Mouse (Mus musculus) limb, embryonic 14.5 days (tissue): Measurements from ENCODE around the gene Terf2ip. TPM values are rescaled to one million over a fixed set of nuclear protein-coding genes. Genes with fewer than 3 reads are reported as not detected.
A peak's percentile ranks its signal among the peaks of the same experiment; 100 is the strongest.

Experiments
- ATAC-seq: fragments of 200-750 bp; cut with Nextera tagmentation; 2 replicates; pipeline ENCODE4 v1.8.0; 2017; ENCODE audit warnings: low read depth, moderate number of reproducible peaks, moderate TSS enrichment; ENCODE audit not compliant: low FRiP score
- DNase-seq: peaks from one replicate; pipeline ENCODE4 v3.0.0-alpha.2; 2015; ENCODE audit warnings: low spot score
- H3K27ac ChIP-seq: fragments of 300-500 bp; sonication (generic); replicated peaks from 2 replicates; pipeline ENCODE4 v1.5.1; 2014; ENCODE audit warnings: low read depth, mild to moderate bottlenecking, low read length, moderate library complexity, mixed read lengths
- H3K27me3 ChIP-seq: fragments of 300-500 bp; sonication (generic); 2 replicates; pipeline ENCODE4 v1.6.1; 2014; ENCODE audit warnings: low read length, mixed read lengths; ENCODE audit not compliant: control insufficient read depth, insufficient read depth
- H3K36me3 ChIP-seq: fragments of 300-500 bp; sonication (generic); 2 replicates; pipeline ENCODE4 v1.6.1; 2014; ENCODE audit warnings: mild to moderate bottlenecking, low read length, moderate library complexity, mixed read lengths; ENCODE audit not compliant: control insufficient read depth, insufficient read depth
- H3K4me1 ChIP-seq: fragments of 300-500 bp; sonication (generic); 2 replicates; pipeline ENCODE4 v1.6.1; 2014; ENCODE audit warnings: antibody characterized with exemption, low read length, mixed read lengths; ENCODE audit not compliant: control insufficient read depth, insufficient read depth
- H3K4me2 ChIP-seq: fragments of 300-500 bp; sonication (generic); replicated peaks from 2 replicates; pipeline ENCODE4 v1.6.1; 2014; ENCODE audit warnings: low read depth, mild to moderate bottlenecking, low read length, moderate library complexity; ENCODE audit not compliant: severe bottlenecking
- H3K4me3 ChIP-seq: fragments of 300-500 bp; sonication (generic); replicated peaks from 2 replicates; pipeline ENCODE4 v1.5.1; 2014; ENCODE audit warnings: low read length
- H3K9ac ChIP-seq: fragments of 300-500 bp; sonication (generic); 2 replicates; pipeline ENCODE4 v1.6.1; 2014; ENCODE audit warnings: mild to moderate bottlenecking, low read depth, low read length, moderate library complexity; ENCODE audit not compliant: severe bottlenecking
- H3K9me3 ChIP-seq: fragments of 300-500 bp; sonication (generic); 2 replicates; pipeline ENCODE4 v1.6.1; 2016; ENCODE audit warnings: low read length; ENCODE audit not compliant: control insufficient read depth
- POLR2A ChIP-seq: fragments of 200-500 bp; IDR thresholded peaks from 2 replicates; pipeline ENCODE4 v1.8.0; 2012; ENCODE audit warnings: inconsistent platforms, mild to moderate bottlenecking, moderate library complexity, borderline replicate concordance; ENCODE audit not compliant: insufficient read depth, insufficient read length; ENCODE audit errors: extremely low read depth
- WGBS: fragments of 180-500 bp; shearing (Covaris S2); extraction: QIAGEN DNeasy Blood & Tissue Kit; methylation state at CpG from one replicate; pipeline ENCODE4 v1.1.7; 2014; 5-methylcytosine and 5-hydroxymethylcytosine counted together
- polyA plus RNA-seq, 2 experiments: library from polyadenylated mRNA; depleted of rRNA in 1 of 2; stranded (reverse) in 1 of 2; unstranded in 1 of 2; fragments of >200 nt; fragmentation: Nextera tagmentation in 1 of 2; extraction: Ambion mirVana in 1 of 2; gene quantifications; 2 replicates each; pipeline versions ENCODE4 v1.2.1 to v1.2.3; 2012 to 2014

Terf2ip gene
- polyA plus RNA-seq, 2 experiments = 16.5 to 17.5 TPM

- H3K4me1 ChIP-seq = peaks cover 11% of the 10 kb centered on the region
- H3K27ac ChIP-seq = no peak overlapping the region
- no peak overlapping the region for H3K9ac ChIP-seq
- DNase-seq = no peak
- H3K27me3 ChIP-seq = no peaks in the 10 kb centered on the region
- ATAC-seq = no peak
- H3K4me2 ChIP-seq = no peak overlapping the region
- 92% methylated on average over 2 of the region's 2 CpGs for WGBS
- TF ChIP-seq POLR2A = no peak
- no peak overlapping the region for H3K4me3 ChIP-seq
- H3K36me3 ChIP-seq = peaks cover 45% of the 10 kb centered on the region
- H3K9me3 ChIP-seq = no peaks in the 10 kb centered on the region
These were observed 3.5 kb upstream of the Terf2ip start for GRCm38 (mm10) chr8:112007669-112008068.

GRCm38 (mm10) chr8:112009558-112009957 is 1.6 kb upstream of the Terf2ip start:
- Histone ChIP-seq H3K4me1 (peaks cover 18% of the 10 kb centered on the region), H3K9me3 (no peaks in the 10 kb centered on the region), H3K9ac (no peak overlapping the region), H3K4me2 (no peak overlapping the region), H3K27me3 (no peaks in the 10 kb centered on the region), H3K4me3 (no peak overlapping the region; the same call in 1 of the 2 replicates), H3K27ac (no peak overlapping the region), H3K36me3 (peaks cover 27% of the 10 kb centered on the region)
- no peak for TF ChIP-seq POLR2A
- DNase-seq (no peak), ATAC-seq (no peak)
- 92% methylated on average over 7 of the region's 7 CpGs for WGBS

- peak overlapping the region; percentile 59 for H3K27ac ChIP-seq
- peak overlapping the region; percentile 76 for H3K9ac ChIP-seq
- peaks cover 18% of the 10 kb centered on the region for H3K4me1 ChIP-seq
- DNase-seq (peak; percentile 15), ATAC-seq (peak; percentile 31)
- peak overlapping the region; percentile 80 for H3K4me3 ChIP-seq
- peaks cover 16% of the 10 kb centered on the region for H3K36me3 ChIP-seq
- H3K4me2 ChIP-seq = peak overlapping the region; percentile 75
- no peaks in the 10 kb centered on the region for H3K27me3 ChIP-seq
- WGBS = under 1% methylated on average over 40 of the region's 40 CpGs
- no peak for TF ChIP-seq POLR2A
- no peaks in the 10 kb centered on the region for H3K9me3 ChIP-seq
These were observed 631 bp downstream of the Terf2ip start for GRCm38 (mm10) chr8:112011816-112012242.

GRCm38 (mm10) chr8:112014936-112015335 is 3.7 kb downstream of the Terf2ip start, which contains the start of gene Gm6793:
TSS of gene Gm6793 (minus strand) at chr8:112015036.
- Histone ChIP-seq H3K4me1 (peaks cover 18% of the 10 kb centered on the region), H3K9me3 (no peaks in the 10 kb centered on the region), H3K27ac (no peak within 1 kb of the TSS), H3K4me3 (no peak within 1 kb of the TSS), H3K36me3 (peaks cover 37% of the 10 kb centered on the region), H3K9ac (no peak within 1 kb of the TSS), H3K4me2 (no peak within 1 kb of the TSS), H3K27me3 (no peaks in the 10 kb centered on the region)
- ATAC-seq (no peak), DNase-seq (no peak)
- WGBS = 96% methylated on average over 11 of the region's 11 CpGs
- no peak for TF ChIP-seq POLR2A

GRCm38 (mm10) chr8:112029455-112029854 is 18.3 kb downstream of the Terf2ip start:
- Histone ChIP-seq H3K36me3 (no peaks in the 10 kb centered on the region), H3K27me3 (no peaks in the 10 kb centered on the region), H3K4me2 (no peak overlapping the region), H3K27ac (no peak overlapping the region), H3K4me1 (no peaks in the 10 kb centered on the region), H3K4me3 (no peak overlapping the region), H3K9me3 (no peaks in the 10 kb centered on the region), H3K9ac (no peak overlapping the region)
- 84% methylated on average over 7 of the region's 7 CpGs for WGBS
- DNase-seq (no peak), ATAC-seq (no peak)
- TF ChIP-seq POLR2A = no peak

GRCm38 (mm10) chr8:112030663-112031062 is 19.5 kb downstream of the Terf2ip start:
- no peaks in the 10 kb centered on the region for H3K9me3 ChIP-seq
- DNase-seq (no peak), ATAC-seq (no peak)
- H3K27ac ChIP-seq = no peak overlapping the region
- WGBS = 62% methylated on average over 6 of the region's 6 CpGs
- no peak overlapping the region for H3K4me2 ChIP-seq
- H3K9ac ChIP-seq = no peak overlapping the region
- TF ChIP-seq POLR2A = no peak
- no peak overlapping the region for H3K4me3 ChIP-seq
- no peaks in the 10 kb centered on the region for H3K36me3 ChIP-seq
- H3K27me3 ChIP-seq = no peaks in the 10 kb centered on the region
- no peaks in the 10 kb centered on the region; the same call in 1 of the 2 replicates for H3K4me1 ChIP-seq
